Mouse (Mus musculus): ENCODE results near the gene Nrxn2.

Nrxn2 gene

DNA sequence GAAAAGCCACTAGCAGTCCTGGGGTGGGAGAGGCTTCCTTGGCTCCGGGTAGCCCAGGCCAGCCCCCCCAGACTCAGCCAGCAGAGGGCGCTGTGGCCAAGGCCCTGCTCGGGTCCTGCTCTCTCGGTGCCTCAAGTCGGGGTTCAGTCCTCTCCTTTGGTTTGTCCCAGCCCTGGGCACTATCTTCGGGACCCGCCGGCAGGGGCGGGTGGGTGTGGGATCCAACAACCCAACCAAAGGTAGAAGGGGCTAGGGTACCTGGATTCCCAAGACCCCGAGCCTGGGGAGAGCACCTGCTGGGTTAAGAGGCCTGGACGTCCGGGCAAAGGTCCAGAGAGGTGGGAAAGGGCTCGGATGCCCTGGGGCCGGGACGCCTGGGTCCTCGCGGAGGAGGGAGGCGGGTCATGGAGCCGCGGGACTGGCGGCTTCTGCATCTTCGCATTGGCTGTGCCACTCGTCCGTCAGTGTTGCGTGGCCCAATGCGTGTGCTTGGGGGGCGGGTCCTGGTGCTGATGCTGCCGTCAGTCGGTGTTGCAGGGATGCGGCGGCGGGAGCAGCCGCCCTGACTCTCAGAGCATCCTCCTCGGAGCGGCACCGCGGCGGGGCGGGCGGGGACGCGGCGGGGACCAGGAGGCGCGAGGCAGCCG is at the start of gene Nrxn2:
TSS of gene Nrxn2 (plus strand) at position 499 of the 647 bp plus-strand sequence.
- DNase-seq = peak; percentile 73 to 85

DNA sequence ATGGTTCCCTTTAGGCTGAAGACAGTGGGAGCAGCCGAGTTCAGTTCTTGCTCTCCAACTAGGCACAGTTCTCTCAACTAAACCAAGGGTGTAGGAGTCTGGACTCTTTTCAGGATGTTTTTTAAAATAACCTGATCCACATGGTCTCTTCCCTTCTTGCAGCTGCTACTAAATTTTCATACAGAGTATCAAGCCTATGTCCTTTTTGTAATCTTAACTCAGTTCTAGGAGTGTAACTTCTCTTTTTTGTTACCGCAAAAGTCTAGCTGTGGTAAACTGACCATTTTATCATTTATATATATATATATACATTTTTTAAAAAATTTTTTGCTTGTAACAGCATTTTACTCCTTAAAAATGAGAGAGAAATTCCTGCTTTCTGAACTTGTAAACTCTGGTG is 48.4 kb upstream of the Nrxn2 start:
- DNase-seq = no peak

DNA sequence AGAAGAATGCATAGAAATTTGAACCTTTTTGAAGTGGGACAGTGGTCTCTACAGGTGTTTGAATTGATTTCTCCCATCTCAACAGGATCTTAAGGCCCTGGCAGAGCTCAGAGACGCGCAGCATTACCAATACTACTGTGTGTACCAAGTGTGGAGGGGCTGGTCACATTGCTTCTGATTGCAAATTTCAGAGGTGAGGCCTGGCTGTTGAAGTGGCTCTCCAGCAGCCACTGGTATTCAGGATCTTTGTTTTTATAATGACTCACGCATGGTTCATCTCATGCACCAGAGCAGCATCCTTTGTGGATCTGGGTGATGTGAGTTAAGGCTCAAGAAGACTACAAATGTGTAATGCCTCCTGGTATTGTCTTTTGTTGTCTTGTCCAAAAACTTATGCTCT is 46.1 kb upstream of the Nrxn2 start:
- no peak for DNase-seq

DNA sequence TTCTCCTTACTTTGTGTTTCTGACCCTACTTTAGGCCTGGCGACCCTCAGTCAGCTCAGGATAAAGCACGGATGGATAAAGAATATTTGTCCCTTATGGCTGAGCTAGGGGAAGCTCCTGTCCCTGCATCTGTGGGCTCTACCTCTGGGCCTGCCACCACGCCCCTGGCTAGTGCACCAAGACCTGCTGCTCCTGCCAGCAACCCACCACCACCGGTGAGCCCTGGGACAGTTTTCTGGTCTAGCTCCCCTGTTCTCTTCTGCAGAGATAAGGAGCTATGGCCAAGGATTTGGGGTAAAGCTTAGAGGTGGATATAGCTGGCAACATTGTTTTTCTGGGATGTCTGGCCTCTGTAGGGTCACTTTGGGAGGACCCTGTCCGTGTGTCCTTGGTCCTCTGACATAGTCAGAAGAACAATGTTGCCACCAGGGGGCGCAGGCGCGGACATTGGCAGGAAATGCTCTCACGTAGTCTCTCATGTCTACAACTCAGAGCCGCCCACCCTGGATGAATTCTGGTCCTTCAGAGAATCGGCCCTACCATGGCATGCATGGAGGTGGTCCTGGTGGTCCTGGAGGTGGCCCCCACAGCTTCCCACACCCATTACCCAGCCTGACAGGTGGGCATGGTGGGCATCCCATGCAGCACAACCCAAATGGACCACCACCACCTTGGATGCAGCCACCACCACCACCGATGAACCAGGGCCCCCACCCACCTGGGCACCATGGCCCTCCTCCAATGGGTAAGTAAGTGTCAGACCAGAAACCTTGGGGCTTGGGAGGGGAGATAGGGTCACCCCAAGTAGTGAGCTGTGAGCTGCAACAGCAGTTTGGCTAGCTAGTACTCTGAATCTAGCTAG is 44.8 kb upstream of the Nrxn2 start:
- peak; percentile 64 to 89 for DNase-seq

DNA sequence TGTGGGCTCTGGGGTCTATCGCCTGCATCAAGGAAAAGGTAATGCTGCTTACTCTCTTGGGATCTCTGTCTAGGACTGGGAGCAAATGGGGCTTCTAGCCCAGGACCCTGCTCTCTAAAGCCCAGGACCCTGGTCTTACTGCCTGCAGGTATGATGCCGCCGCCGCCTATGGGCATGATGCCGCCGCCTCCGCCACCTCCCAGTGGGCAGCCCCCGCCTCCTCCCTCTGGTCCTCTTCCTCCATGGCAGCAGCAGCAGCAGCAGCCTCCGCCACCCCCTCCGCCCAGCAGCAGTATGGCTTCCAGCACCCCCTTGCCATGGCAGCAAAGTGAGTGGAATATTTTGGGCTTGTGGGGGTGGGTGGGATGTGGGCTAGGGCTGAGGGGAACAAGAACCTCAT is 44.0 kb upstream of the Nrxn2 start:
- no peak for DNase-seq

GRCm38 (mm10) chr19:6375423-6376254 is 42.9 kb upstream of the Nrxn2 start:
- DNase-seq = no peak

- DNase-seq = peak in 1 of 2 experiments; percentile 40
Observed at GRCm38 (mm10) chr19:6376255-6376564, 42.3 kb upstream of the Nrxn2 start.

DNA sequence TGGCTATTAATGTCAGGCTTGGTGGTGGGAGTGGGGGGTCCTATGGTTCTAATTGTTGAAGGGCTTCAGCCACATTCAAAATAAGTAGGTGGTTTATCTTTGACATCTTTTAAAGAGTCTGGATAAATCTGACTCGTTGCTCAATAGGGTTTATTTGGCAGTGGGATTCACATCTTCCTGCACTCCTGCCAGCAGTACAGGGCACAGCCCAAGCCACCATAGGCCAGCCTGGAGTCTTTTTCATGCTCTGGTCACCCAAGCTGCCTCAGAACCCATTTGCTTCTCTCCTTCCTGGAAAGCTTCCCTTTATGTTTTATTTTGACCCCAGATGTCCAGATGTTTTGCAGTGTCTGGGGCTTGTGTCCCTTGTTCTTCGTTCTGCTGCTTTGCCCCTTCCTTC is 41.9 kb upstream of the Nrxn2 start:
- no peak for DNase-seq

GRCm38 (mm10) chr19:6377327-6378040 is 41.0 kb upstream of the Nrxn2 start:
- no peak for DNase-seq

DNA sequence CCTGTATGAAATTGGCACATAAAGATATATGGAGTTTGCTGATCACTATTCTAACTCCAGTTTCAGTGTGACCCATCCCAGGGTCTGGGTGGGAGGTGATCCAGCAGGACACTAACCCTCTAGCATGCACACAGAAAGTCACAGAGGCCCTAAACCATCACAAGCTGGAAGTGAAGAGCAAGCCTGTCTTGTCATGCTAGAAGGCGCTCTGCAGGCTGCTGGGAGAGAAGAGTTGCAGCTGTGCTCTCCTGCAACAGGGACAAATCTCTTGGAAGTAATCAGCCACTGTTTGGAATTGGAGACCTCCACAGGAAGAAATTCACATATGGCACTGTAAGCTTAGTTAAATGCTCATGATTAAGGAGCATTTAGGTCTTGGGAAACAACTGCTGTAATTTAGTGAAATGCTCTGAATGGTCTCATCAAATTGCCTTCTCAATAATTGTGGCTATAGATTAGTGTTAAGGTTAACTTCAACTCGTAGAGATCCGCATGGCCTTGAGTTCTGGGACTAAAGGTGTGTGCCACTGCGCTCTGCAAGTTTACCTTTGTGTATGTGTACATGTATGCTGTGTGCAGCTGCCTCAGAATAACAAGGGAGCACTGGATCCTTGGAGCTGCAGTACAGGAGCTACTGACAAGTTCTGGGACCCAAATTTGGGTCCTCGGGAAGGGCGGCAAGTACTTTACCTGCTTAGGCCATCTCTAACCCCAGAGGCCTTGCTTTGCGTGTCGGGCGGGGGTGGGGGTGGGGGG is 37.9 kb upstream of the Nrxn2 start:
- DNase-seq = no peak

- no peak for DNase-seq
Observed at GRCm38 (mm10) chr19:6381238-6381637, 37.3 kb upstream of the Nrxn2 start.

GRCm38 (mm10) chr19:6382323-6382924 is 36.1 kb upstream of the Nrxn2 start:
- no peak for DNase-seq

DNA sequence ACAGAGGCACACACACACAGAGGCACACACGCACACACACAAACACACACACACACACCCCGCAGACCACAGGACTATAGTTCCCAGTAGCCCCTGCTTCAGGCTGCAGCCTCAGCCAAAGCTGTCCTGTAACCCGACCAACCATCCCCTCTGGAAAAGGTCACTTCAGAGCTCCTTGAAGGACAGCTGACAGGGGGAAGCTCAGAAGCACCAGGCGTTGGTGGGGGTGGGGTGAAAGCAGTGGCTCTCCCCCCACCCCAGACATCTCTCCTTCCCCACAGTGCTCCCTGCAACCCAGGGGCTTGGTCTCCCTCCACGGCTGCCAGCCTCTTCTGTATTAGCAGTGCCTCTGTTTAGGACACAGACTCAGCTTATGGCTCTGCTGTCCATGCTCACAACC is 35.1 kb upstream of the Nrxn2 start:
- DNase-seq = no peak

GRCm38 (mm10) chr19:6384128-6384527 is 34.4 kb upstream of the Nrxn2 start, which contains the start of gene Pygm:
TSS of gene Pygm (plus strand) at chr19:6384399.
- peak in 1 of 2 experiments; percentile 38 for DNase-seq

DNA sequence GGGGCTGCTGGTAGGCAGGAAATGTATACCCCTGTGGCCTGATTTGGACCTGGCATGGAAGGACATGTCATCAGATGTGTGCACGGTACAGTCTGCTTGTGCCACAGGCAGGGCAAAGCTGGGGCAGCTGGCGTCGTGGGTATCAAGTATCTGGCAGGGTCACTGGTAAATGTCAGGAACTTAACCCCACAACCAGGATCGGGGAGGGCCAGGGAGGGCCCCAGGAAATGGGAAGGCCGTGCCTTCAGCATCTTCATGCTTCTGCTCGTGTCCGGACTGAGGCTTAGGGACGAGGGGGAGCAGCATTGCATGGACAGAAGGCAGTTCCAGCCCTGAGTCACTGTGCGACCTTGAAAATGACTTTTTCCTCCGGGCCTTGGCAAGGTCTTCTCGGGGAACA is 33.6 kb upstream of the Nrxn2 start:
- no peak for DNase-seq

- no peak for DNase-seq
Observed at GRCm38 (mm10) chr19:6385419-6385818, 33.1 kb upstream of the Nrxn2 start.

DNA sequence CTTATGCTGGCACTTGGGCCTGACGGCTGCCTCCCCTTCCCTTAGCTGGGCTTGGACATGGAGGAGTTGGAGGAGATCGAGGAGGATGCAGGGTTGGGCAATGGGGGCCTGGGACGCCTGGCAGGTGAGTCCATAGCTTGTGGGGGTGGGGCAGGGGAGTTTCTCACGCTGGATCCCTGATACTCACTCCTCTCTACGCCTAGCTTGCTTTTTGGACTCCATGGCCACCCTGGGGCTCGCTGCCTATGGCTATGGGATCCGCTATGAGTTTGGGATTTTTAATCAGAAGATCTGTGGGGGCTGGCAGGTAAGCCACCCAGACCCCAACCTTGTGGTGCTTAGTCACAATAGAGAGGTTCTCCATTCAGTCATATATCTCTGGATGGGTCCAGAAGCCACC is 32.7 kb upstream of the Nrxn2 start:
- DNase-seq = no peak

DNA sequence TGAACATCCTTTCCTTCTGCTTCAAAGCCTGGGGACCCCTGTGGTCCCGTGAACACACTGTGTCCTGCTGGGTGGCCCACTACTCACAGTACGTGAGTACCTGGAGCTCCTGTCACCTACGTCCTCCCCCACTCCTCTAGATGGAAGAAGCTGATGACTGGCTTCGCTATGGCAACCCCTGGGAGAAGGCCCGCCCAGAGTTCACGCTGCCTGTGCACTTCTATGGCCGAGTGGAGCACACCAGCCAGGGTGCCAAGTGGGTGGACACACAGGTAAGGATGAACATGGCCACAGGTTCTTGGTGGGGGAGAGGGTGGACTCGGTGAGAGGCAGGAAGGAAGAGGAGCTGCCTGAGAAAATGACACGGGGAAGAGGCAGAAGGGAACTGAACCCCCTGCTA is 32.3 kb upstream of the Nrxn2 start:
- DNase-seq = no peak

DNA sequence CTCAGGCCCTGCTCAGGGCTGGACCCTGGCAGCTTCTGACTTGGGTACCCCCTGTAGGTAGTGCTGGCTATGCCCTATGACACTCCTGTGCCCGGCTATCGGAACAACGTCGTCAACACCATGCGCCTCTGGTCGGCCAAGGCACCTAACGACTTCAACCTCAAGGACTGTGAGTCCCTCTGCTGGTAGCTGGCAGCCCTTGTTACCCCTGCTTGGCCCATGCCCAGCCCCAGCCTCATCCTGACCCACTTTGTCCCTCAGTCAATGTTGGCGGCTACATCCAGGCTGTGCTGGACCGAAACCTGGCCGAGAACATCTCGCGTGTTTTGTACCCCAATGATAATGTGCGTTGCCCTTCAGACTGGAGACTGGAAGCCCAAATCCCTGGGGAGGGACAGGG is 30.5 kb upstream of the Nrxn2 start:
- no peak for DNase-seq

DNA sequence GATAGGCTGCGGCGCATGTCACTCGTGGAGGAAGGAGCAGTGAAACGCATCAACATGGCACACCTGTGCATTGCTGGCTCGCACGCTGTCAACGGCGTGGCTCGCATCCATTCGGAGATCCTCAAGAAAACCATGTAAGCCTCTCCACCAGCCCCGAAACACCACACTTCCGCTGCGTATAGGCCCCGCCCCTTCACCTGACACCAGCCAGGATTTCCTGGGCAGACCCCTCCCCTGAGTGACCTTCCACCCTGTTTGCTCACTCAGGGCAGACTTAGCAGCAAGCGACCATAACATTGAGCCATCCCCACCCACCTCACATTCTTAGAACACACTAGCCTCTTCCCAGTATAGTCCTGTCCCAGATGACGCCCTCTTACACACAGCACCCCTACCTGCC is 28.7 kb upstream of the Nrxn2 start:
- peak; percentile 54 to 60 for DNase-seq

DNA sequence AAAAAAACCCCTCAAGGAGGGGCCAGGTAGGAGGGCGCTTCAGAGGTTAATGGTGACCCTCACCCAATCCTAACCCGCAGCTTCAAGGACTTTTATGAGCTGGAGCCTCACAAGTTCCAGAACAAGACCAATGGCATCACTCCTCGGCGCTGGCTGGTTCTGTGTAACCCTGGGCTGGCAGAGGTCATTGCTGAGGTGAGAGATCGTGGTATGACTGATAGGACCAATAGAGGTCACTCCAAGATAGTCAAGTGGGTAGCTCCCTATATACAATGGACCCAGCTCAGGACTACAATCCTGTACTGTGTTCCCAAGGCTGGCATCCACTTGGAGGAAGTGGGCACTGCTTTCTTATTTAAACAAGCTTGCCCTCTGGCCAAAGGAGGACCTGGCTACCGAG is 28.3 kb upstream of the Nrxn2 start:
- no peak for DNase-seq
